Mouse (Mus musculus) lung, postnatal 0 days (tissue): Measurements from ENCODE around the gene Marveld1.

ENCODE experiments used
- CTCF ChIP-seq: IDR thresholded peaks from 2 replicates; pipeline ENCODE4 v1.5.1; 2016; ENCODE audit warnings: antibody characterized with exemption, mild to moderate bottlenecking
- EP300 ChIP-seq: IDR thresholded peaks from 2 replicates; pipeline ENCODE4 v1.6.1; 2016; ENCODE audit warnings: antibody characterized with exemption, mild to moderate bottlenecking, control low read depth

DNA sequence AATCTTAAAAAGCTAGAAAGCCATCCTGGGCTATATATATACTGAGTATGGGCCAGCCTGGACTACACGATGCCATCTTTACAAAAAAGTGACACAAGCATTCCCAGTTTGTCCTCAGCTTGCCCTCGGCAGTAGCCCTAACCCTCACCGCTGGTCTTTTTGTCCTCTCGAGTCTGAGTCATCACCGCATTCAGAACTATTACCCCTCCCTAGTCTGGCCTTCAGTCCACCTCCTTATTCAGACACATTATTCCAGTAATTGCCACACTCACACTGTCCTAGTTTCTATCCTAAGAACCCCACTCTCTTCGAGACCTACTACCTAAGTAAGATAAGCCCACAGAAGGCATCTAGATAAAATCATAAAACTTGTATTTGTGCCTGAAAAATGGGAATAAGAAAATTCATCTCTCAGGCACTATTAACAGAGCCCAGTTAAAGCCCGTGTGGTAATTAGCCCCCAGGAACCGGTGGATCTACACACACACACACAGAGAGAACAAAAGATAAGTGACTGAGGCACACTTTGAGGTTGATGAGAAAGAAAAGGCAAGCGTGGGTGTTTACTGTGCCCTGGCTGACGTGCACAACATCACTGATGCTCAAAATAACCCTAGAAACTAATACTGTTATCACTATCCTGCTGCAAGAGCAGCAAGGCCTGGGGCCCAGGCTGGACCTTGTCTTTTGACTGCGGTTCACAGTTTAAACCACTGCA is 21.5 kb upstream of the Marveld1 start:
- TF ChIP-seq EP300 (no peak), CTCF (no peak)
